Mouse (Mus musculus): ENCODE measurements around the gene Tead1. TPM values are rescaled to one million over a fixed set of nuclear protein-coding genes. Genes with fewer than 3 reads are reported as not detected.

Tead1 gene
- polyA plus RNA-seq, 1 experiment from 2014 or later, result 32.6 TPM

- Histone ChIP-seq H3K27ac (replicated peaks) (no peak overlapping the region), H3K36me3 (no peaks in the 10 kb centered on the region), H3K4me2 (replicated peaks) (no peak overlapping the region), H3K4me1 (peaks cover 29% of the 10 kb centered on the region), H3K9me3 (replicated peaks) (no peaks in the 10 kb centered on the region), H3K27me3 (no peaks in the 10 kb centered on the region), H3K9ac (no peak overlapping the region), H3K4me3 (replicated peaks) (no peak overlapping the region)
- 74% methylated on average over 6 of the region's 6 CpGs for WGBS
- no peak for ATAC-seq (ENCODE audit: insufficient number of reproducible peaks, low FRiP score, low TSS enrichment, low read depth)
These were observed 101.8 kb downstream of the Tead1 start for GRCm38 (mm10) chr7:112780910-112781309.

GRCm38 (mm10) chr7:112781987-112782386 is 102.9 kb downstream of the Tead1 start:
- H3K27me3 ChIP-seq, result no peaks in the 10 kb centered on the region
- H3K4me3 ChIP-seq (replicated peaks), result no peak overlapping the region
- H3K4me1 ChIP-seq, result peaks cover 36% of the 10 kb centered on the region
- ATAC-seq (ENCODE audit: insufficient number of reproducible peaks, low FRiP score, low TSS enrichment, low read depth), result no peak
- 60% methylated on average over 8 of the region's 8 CpGs for WGBS
- H3K9ac ChIP-seq, result no peak overlapping the region
- H3K4me2 ChIP-seq (replicated peaks), result no peak overlapping the region
- no peaks in the 10 kb centered on the region for H3K9me3 ChIP-seq (replicated peaks)
- no peaks in the 10 kb centered on the region for H3K36me3 ChIP-seq
- H3K27ac ChIP-seq (replicated peaks), result no peak overlapping the region; the same call in 1 of the 2 replicates

GRCm38 (mm10) chr7:112784278-112784677 is 105.2 kb downstream of the Tead1 start:
- H3K27me3 ChIP-seq, result no peaks in the 10 kb centered on the region
- ATAC-seq (ENCODE audit: insufficient number of reproducible peaks, low FRiP score, low TSS enrichment, low read depth), result no peak
- no peak overlapping the region for H3K4me3 ChIP-seq (replicated peaks)
- no peak overlapping the region for H3K4me2 ChIP-seq (replicated peaks)
- H3K4me1 ChIP-seq, result peaks cover 58% of the 10 kb centered on the region
- WGBS, result 94% methylated on average over 3 of the region's 3 CpGs
- no peaks in the 10 kb centered on the region for H3K36me3 ChIP-seq
- no peaks in the 10 kb centered on the region for H3K9me3 ChIP-seq (replicated peaks)
- H3K9ac ChIP-seq, result no peak overlapping the region
- H3K27ac ChIP-seq (replicated peaks), result no peak overlapping the region

GRCm38 (mm10) chr7:112785271-112785670 is 106.2 kb downstream of the Tead1 start:
- peaks cover 58% of the 10 kb centered on the region for H3K4me1 ChIP-seq
- WGBS, result 79% methylated on average over 7 of the region's 7 CpGs

GRCm38 (mm10) chr7:112786556-112787225 is 107.6 kb downstream of the Tead1 start:
- Histone ChIP-seq H3K27me3 (no peaks in the 10 kb centered on the region), H3K36me3 (no peaks in the 10 kb centered on the region), H3K9ac (no peak overlapping the region), H3K27ac (replicated peaks) (peak overlapping the region; percentile 31), H3K9me3 (replicated peaks) (no peaks in the 10 kb centered on the region), H3K4me1 (peaks cover 56% of the 10 kb centered on the region), H3K4me2 (replicated peaks) (0 out of 2 replicates have a peak overlapping the region, but pooled peaks have one; percentile 6), H3K4me3 (replicated peaks) (no peak overlapping the region)
- WGBS, result 31% methylated on average over 7 of the region's 7 CpGs
- ATAC-seq (ENCODE audit: insufficient number of reproducible peaks, low FRiP score, low TSS enrichment, low read depth), result no peak

More at GRCm38 (mm10) chr7:112785271-112785670, 106.2 kb downstream of the Tead1 start:
- no peaks in the 10 kb centered on the region for H3K9me3 ChIP-seq (replicated peaks)
- no peak for ATAC-seq (ENCODE audit: insufficient number of reproducible peaks, low FRiP score, low TSS enrichment, low read depth)
- H3K36me3 ChIP-seq, result no peaks in the 10 kb centered on the region
- no peak overlapping the region; the same call in 1 of the 2 replicates for H3K27ac ChIP-seq (replicated peaks)
- no peaks in the 10 kb centered on the region for H3K27me3 ChIP-seq
- H3K4me3 ChIP-seq (replicated peaks), result no peak overlapping the region
- no peak overlapping the region for H3K9ac ChIP-seq
- H3K4me2 ChIP-seq (replicated peaks), result no peak overlapping the region

GRCm38 (mm10) chr7:112787281-112787680 is 108.2 kb downstream of the Tead1 start:
- Histone ChIP-seq H3K36me3 (no peaks in the 10 kb centered on the region), H3K27me3 (no peaks in the 10 kb centered on the region), H3K9ac (no peak overlapping the region), H3K27ac (replicated peaks) (peak overlapping the region; percentile 31), H3K4me2 (replicated peaks) (no peak overlapping the region), H3K4me1 (peaks cover 56% of the 10 kb centered on the region), H3K9me3 (replicated peaks) (no peaks in the 10 kb centered on the region), H3K4me3 (replicated peaks) (no peak overlapping the region)
- 62% methylated on average over 7 of the region's 7 CpGs for WGBS
- no peak for ATAC-seq (ENCODE audit: insufficient number of reproducible peaks, low FRiP score, low TSS enrichment, low read depth)

GRCm38 (mm10) chr7:112788321-112788751 is 109.2 kb downstream of the Tead1 start:
- H3K4me1 ChIP-seq, result peaks cover 62% of the 10 kb centered on the region
- H3K27ac ChIP-seq (replicated peaks), result peak overlapping the region; percentile 71
- no peaks in the 10 kb centered on the region for H3K27me3 ChIP-seq
- H3K4me3 ChIP-seq (replicated peaks), result no peak overlapping the region
- no peak overlapping the region for H3K9ac ChIP-seq
- H3K9me3 ChIP-seq (replicated peaks), result no peaks in the 10 kb centered on the region
- ATAC-seq (ENCODE audit: insufficient number of reproducible peaks, low FRiP score, low TSS enrichment, low read depth), result no peak
- WGBS, result 45% methylated on average over 7 of the region's 7 CpGs
- H3K4me2 ChIP-seq (replicated peaks), result no peak overlapping the region
- H3K36me3 ChIP-seq, result no peaks in the 10 kb centered on the region

- Histone ChIP-seq H3K4me3 (replicated peaks) (no peak overlapping the region), H3K9ac (no peak overlapping the region), H3K4me1 (peaks cover 76% of the 10 kb centered on the region), H3K36me3 (no peaks in the 10 kb centered on the region), H3K9me3 (replicated peaks) (no peaks in the 10 kb centered on the region), H3K27me3 (no peaks in the 10 kb centered on the region), H3K27ac (replicated peaks) (peak overlapping the region; percentile 71; the same call in 1 of the 2 replicates), H3K4me2 (replicated peaks) (no peak overlapping the region)
- 64% methylated on average over 4 of the region's 4 CpGs for WGBS
- ATAC-seq (ENCODE audit: insufficient number of reproducible peaks, low FRiP score, low TSS enrichment, low read depth), result no peak
These were observed 110.6 kb downstream of the Tead1 start for GRCm38 (mm10) chr7:112789693-112790092.

- H3K4me1 ChIP-seq, result peaks cover 79% of the 10 kb centered on the region
- no peaks in the 10 kb centered on the region for H3K9me3 ChIP-seq (replicated peaks)
- H3K27me3 ChIP-seq, result no peaks in the 10 kb centered on the region
- H3K4me2 ChIP-seq (replicated peaks), result no peak overlapping the region
- 37% methylated on average over 2 of the region's 2 CpGs for WGBS
- no peak for ATAC-seq (ENCODE audit: insufficient number of reproducible peaks, low FRiP score, low TSS enrichment, low read depth)
- no peaks in the 10 kb centered on the region for H3K36me3 ChIP-seq
- no peak overlapping the region for H3K9ac ChIP-seq
- 0 out of 2 replicates have a peak overlapping the region, but pooled peaks have one; percentile 17 for H3K27ac ChIP-seq (replicated peaks)
- H3K4me3 ChIP-seq (replicated peaks), result no peak overlapping the region
These were observed 111.2 kb downstream of the Tead1 start for GRCm38 (mm10) chr7:112790334-112790733.

GRCm38 (mm10) chr7:112792679-112793078 is 113.6 kb downstream of the Tead1 start:
- WGBS, result 60% methylated on average over 6 of the region's 6 CpGs
- Histone ChIP-seq H3K4me2 (replicated peaks) (no peak overlapping the region), H3K9ac (no peak overlapping the region), H3K4me1 (peaks cover 71% of the 10 kb centered on the region), H3K27me3 (no peaks in the 10 kb centered on the region), H3K9me3 (replicated peaks) (no peaks in the 10 kb centered on the region), H3K36me3 (no peaks in the 10 kb centered on the region), H3K4me3 (replicated peaks) (no peak overlapping the region), H3K27ac (replicated peaks) (no peak overlapping the region)
- no peak for ATAC-seq (ENCODE audit: insufficient number of reproducible peaks, low FRiP score, low TSS enrichment, low read depth)

- Histone ChIP-seq H3K4me2 (replicated peaks) (no peak overlapping the region), H3K9me3 (replicated peaks) (no peaks in the 10 kb centered on the region), H3K4me3 (replicated peaks) (no peak overlapping the region), H3K9ac (no peak overlapping the region), H3K4me1 (peaks cover 70% of the 10 kb centered on the region), H3K27me3 (no peaks in the 10 kb centered on the region), H3K36me3 (no peaks in the 10 kb centered on the region), H3K27ac (replicated peaks) (no peak overlapping the region)
- 39% methylated on average over 7 of the region's 7 CpGs for WGBS
- ATAC-seq (ENCODE audit: insufficient number of reproducible peaks, low FRiP score, low TSS enrichment, low read depth), result no peak
These were observed 114.8 kb downstream of the Tead1 start for GRCm38 (mm10) chr7:112793903-112794302.

GRCm38 (mm10) chr7:112794481-112794880 is 115.4 kb downstream of the Tead1 start:
- H3K36me3 ChIP-seq, result no peaks in the 10 kb centered on the region
- H3K9ac ChIP-seq, result no peak overlapping the region
- no peak overlapping the region for H3K27ac ChIP-seq (replicated peaks)
- H3K4me2 ChIP-seq (replicated peaks), result no peak overlapping the region
- ATAC-seq (ENCODE audit: insufficient number of reproducible peaks, low FRiP score, low TSS enrichment, low read depth), result no peak
- H3K27me3 ChIP-seq, result no peaks in the 10 kb centered on the region
- no peak overlapping the region for H3K4me3 ChIP-seq (replicated peaks)
- WGBS, result 14% methylated on average over 2 of the region's 2 CpGs
- H3K9me3 ChIP-seq (replicated peaks), result no peaks in the 10 kb centered on the region
- peaks cover 66% of the 10 kb centered on the region for H3K4me1 ChIP-seq
